ENCODE assay signal across 14 mouse cellular contexts in genomic region chr2:79362029-79362428, GRCm38 (mm10).
DNase-seq lines count a peak whose midpoint lies in the region; ATAC-seq lines count a peak whose summit lies in the region.
"Had no signal": no experiment of that assay in that cellular context is flagged by ENCODE, and none has a peak within 500 bp of the region (broad histone marks: within the 10 kb centered on the region; RNA-seq: fewer than 3 reads in every experiment).

No protein-coding gene starts in this region.

- ATAC-seq in intestine, embryonic 15.5 days, result no peak
- ATAC-seq: inflammation-experienced regulatory T-cells, adult 6 months; liver, postnatal 0 days had no signal

- H3K27ac ChIP-seq in intestine, embryonic 15.5 days, result no peak overlapping the region
- H3K27ac ChIP-seq: embryonic facial prominence, embryonic 12.5 days; limb, embryonic 12.5 days had no signal

- no peaks in the 10 kb centered on the region for H3K36me3 ChIP-seq in intestine, embryonic 15.5 days
- H3K36me3 ChIP-seq: embryonic facial prominence, embryonic 12.5 days; G1E; limb, embryonic 12.5 days had no signal

- H3K9ac ChIP-seq in intestine, embryonic 15.5 days, result no peak overlapping the region
- H3K9ac ChIP-seq: embryonic facial prominence, embryonic 12.5 days; limb, embryonic 12.5 days; liver, postnatal 0 days had no signal

- 68% methylated on average over 6 of the region's 6 CpGs for WGBS in intestine, embryonic 15.5 days

- intact Hi-C loops in left cerebral cortex, postnatal 4 days (cut with DNase I), result no loop called here
- intact Hi-C loops in left cerebral cortex, postnatal 10 days (cut with DNase I), result no loop called here

- DNase-seq in left cerebral cortex, adult 11 months (ENCODE audit: low spot score), result peak; percentile 8
- DNase-seq in left cerebral cortex, postnatal 4 days, result no peak
- DNase-seq in layer of hippocampus, adult 18-20 months (ENCODE audit: low spot score in 2 of 2), result peak; percentile 71 to 88
- peak; percentile 11 to 29 for DNase-seq in left cerebral cortex, postnatal 10 days (ENCODE audit: extremely low spot score in 1 of 2, low spot score in 2 of 2)
- DNase-seq in right cerebral cortex, postnatal 36 days (ENCODE audit: low spot score in 2 of 2), result peak; percentile 19 to 49
- DNase-seq in ovary, postnatal 36 days (ENCODE audit: low spot score), result no peak
- no peak for DNase-seq in adrenal gland, postnatal 4 days (ENCODE audit: low spot score in 2 of 2)
- DNase-seq: heart, postnatal 4 days; liver, postnatal 0 days had no signal

- no peaks in the 10 kb centered on the region for H3K4me1 ChIP-seq in intestine, embryonic 15.5 days (replicated peaks)
- H3K4me1 ChIP-seq: embryonic facial prominence, embryonic 12.5 days; limb, embryonic 12.5 days had no signal

- no peak overlapping the region for H3K4me3 ChIP-seq in intestine, embryonic 15.5 days (replicated peaks)
- H3K4me3 ChIP-seq: embryonic facial prominence, embryonic 12.5 days; limb, embryonic 12.5 days had no signal

- H3K27me3 ChIP-seq in intestine, embryonic 15.5 days (replicated peaks), result no peaks in the 10 kb centered on the region
- H3K27me3 ChIP-seq: embryonic facial prominence, embryonic 12.5 days; limb, embryonic 12.5 days had no signal

- H3K4me2 ChIP-seq in intestine, embryonic 15.5 days (replicated peaks), result no peak overlapping the region
- H3K4me2 ChIP-seq: embryonic facial prominence, embryonic 12.5 days; limb, embryonic 12.5 days had no signal

- H3K9me3 ChIP-seq in intestine, embryonic 15.5 days, result no peaks in the 10 kb centered on the region
- H3K9me3 ChIP-seq: embryonic facial prominence, embryonic 12.5 days; G1E; limb, embryonic 12.5 days had no signal

Comparison
In these comparisons a context has a peak if more than half of its experiments do, and no peak if none do; other contexts are left out.
1. DNase-seq: peak in left cerebral cortex, adult 11 months (single experiment), layer of hippocampus, adult 18-20 months (2 of 2), left cerebral cortex, postnatal 10 days (2 of 2) and right cerebral cortex, postnatal 36 days (2 of 2); none in left cerebral cortex, postnatal 4 days (single experiment), ovary, postnatal 36 days (single experiment) and adrenal gland, postnatal 4 days (0 of 2).